Mouse (Mus musculus) lung, embryonic 15.5 days (tissue): ENCODE results near the gene Tradd. TPM values are rescaled to one million over a fixed set of nuclear protein-coding genes. Genes with fewer than 3 reads are reported as not detected.
"Not testable (repeated sequence)": the region's sequence is repeated elsewhere in the genome, so short reads cannot be mapped to it uniquely, and the experiment has no call there.

ENCODE experiments used
- ATAC-seq: fragments of 200-750 bp; cut with Nextera tagmentation; 2 replicates; pipeline ENCODE4 v1.8.0; 2017; ENCODE audit warnings: moderate number of reproducible peaks, borderline replicate concordance; ENCODE audit not compliant: low FRiP score, low TSS enrichment; ENCODE audit errors: extremely low read depth
- H3K27ac ChIP-seq: fragments of 300-500 bp; sonication (generic); 2 replicates; pipeline ENCODE4 v1.5.1; 2015; ENCODE audit warnings: moderate library complexity, mild to moderate bottlenecking, inconsistent platforms
- H3K27me3 ChIP-seq: fragments of 300-500 bp; sonication (generic); 2 replicates; pipeline ENCODE4 v1.6.1; 2015; ENCODE audit warnings: inconsistent platforms
- H3K36me3 ChIP-seq: fragments of 300-500 bp; sonication (generic); 2 replicates; pipeline ENCODE4 v1.6.1; 2015; ENCODE audit warnings: inconsistent platforms
- H3K4me1 ChIP-seq: fragments of 300-500 bp; sonication (generic); 2 replicates; pipeline ENCODE4 v1.6.1; 2015; ENCODE audit warnings: inconsistent platforms
- H3K4me2 ChIP-seq: fragments of 300-500 bp; sonication (generic); 2 replicates; pipeline ENCODE4 v1.6.1; 2015; ENCODE audit warnings: inconsistent platforms, mild to moderate bottlenecking, moderate library complexity
- H3K4me3 ChIP-seq: fragments of 300-500 bp; sonication (generic); 2 replicates; pipeline ENCODE4 v1.5.1; 2015; ENCODE audit warnings: mild to moderate bottlenecking, inconsistent platforms
- H3K9ac ChIP-seq: fragments of 300-500 bp; sonication (generic); 2 replicates; pipeline ENCODE4 v1.6.1; 2015; ENCODE audit warnings: inconsistent platforms
- H3K9me3 ChIP-seq: fragments of 300-500 bp; sonication (generic); 2 replicates; pipeline ENCODE4 v1.6.1; 2016; ENCODE audit warnings: inconsistent platforms
- WGBS: fragments of 180-500 bp; shearing (Covaris S2); methylation state at CpG from one replicate; pipeline ENCODE4 v1.1.7; 2015; 5-methylcytosine and 5-hydroxymethylcytosine counted together
- polyA plus RNA-seq: library from polyadenylated mRNA; unstranded; fragments of >200 nt; fragmentation: Nextera tagmentation; extraction: Ambion mirVana; gene quantifications from 2 replicates; pipeline ENCODE4 v1.2.1, GENCODE M21; 2015

Tradd gene
- polyA plus RNA-seq, 1 experiment from 2014 or later: 33.6 TPM

DNA sequence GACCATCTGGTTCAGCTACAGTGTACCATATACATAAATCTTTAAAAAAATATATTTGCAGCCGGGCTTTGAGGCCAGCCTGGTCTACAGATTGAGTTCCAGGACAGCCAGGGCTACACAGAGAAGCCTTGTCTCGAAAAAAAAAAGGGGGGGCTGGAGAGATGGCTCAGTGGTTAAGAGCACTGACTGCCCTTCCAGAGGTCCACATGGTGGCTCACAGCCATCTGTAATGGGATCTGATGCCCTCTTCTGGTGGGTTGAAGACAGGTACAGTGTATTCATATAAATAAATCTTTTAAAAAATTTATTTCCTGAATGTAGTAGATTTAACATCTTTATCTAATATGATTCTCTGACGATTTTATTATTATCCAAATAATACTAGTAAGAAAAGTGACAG is 27.4 kb upstream of the Tradd start:
- H3K4me2 ChIP-seq, H3K27ac ChIP-seq, ATAC-seq, H3K4me3 ChIP-seq, H3K36me3 ChIP-seq, H3K9me3 ChIP-seq, H3K9ac ChIP-seq: not testable (repeated sequence)
- Histone ChIP-seq H3K27me3 (peaks cover 12% of the 10 kb centered on the region), H3K4me1 (peaks cover 39% of the 10 kb centered on the region)
- 58% methylated on average over 3 of the region's 3 CpGs for WGBS

GRCm38 (mm10) chr8:105291364-105291763 is 27.0 kb upstream of the Tradd start:
- H3K9ac ChIP-seq, H3K4me2 ChIP-seq, H3K36me3 ChIP-seq, H3K27ac ChIP-seq, H3K4me3 ChIP-seq, ATAC-seq, H3K9me3 ChIP-seq: not testable (repeated sequence)
- Histone ChIP-seq H3K4me1 (peaks cover 34% of the 10 kb centered on the region), H3K27me3 (peaks cover 12% of the 10 kb centered on the region)
- 80% methylated on average over 8 of the region's 8 CpGs for WGBS

DNA sequence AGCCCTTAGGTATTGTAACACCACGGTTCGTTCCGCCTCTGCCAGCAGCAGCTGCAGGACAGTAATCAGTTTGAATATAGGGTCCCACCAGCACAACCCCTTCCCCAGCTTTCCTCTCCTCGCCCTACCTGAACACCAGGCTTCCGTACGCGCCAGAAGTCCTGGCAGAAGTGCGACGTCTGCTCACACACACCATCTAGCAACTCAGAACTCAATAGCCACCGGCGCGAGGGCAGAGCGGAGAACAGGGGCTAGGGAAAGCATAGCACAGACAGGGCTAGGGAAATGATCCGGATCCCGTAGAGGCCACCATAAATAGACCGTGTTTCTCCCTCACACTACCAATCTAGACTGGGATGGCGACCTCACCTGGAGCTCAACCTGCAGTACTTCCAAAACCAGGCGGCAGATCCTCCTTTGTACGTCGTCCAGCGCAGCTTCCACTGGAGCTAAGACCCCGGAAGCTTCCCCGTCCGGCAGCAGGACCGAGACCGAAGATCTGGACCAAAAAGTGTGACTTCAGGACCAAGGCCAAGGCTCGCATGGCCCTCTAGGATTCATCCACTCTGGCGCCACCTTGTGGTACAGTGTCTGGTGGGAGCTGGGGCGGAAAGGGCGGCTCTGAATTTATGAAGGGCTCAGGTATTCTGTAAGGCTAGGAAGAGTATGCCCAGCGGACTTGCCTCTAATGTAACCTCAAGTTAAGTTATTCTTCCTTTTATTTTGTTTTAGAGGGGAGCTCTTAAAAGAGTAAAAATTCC is 26.3 kb upstream of the Tradd start:
- H3K27ac ChIP-seq: no peak overlapping the region
- H3K4me3 ChIP-seq: peak overlapping the region; percentile 56
- 7% methylated on average over 31 of the region's 31 CpGs for WGBS
- peaks cover 32% of the 10 kb centered on the region for H3K4me1 ChIP-seq
- H3K27me3 ChIP-seq: peaks cover 12% of the 10 kb centered on the region
- no peaks in the 10 kb centered on the region for H3K9me3 ChIP-seq
- ATAC-seq: no peak
- H3K36me3 ChIP-seq: no peaks in the 10 kb centered on the region
- peak overlapping the region; percentile 88 for H3K4me2 ChIP-seq
- H3K9ac ChIP-seq: no peak overlapping the region

- Histone ChIP-seq H3K27ac (peak within 1 kb of the TSS; percentile 65), H3K9ac (peak within 1 kb of the TSS; percentile 50), H3K27me3 (peaks cover 12% of the 10 kb centered on the region), H3K4me2 (peak within 1 kb of the TSS; percentile 88), H3K4me3 (peak within 1 kb of the TSS; percentile 56), H3K9me3 (no peaks in the 10 kb centered on the region), H3K4me1 (peaks cover 34% of the 10 kb centered on the region), H3K36me3 (no peaks in the 10 kb centered on the region)
- WGBS: 3% methylated on average over 43 of the region's 43 CpGs
- peak; percentile 31 for ATAC-seq
These were observed 25.5 kb upstream of the Tradd start, which contains the start of gene 4931428F04Rik for GRCm38 (mm10) chr8:105289805-105290460. Gene 4931428F04Rik (minus strand): TSS chr8:105289864.

DNA sequence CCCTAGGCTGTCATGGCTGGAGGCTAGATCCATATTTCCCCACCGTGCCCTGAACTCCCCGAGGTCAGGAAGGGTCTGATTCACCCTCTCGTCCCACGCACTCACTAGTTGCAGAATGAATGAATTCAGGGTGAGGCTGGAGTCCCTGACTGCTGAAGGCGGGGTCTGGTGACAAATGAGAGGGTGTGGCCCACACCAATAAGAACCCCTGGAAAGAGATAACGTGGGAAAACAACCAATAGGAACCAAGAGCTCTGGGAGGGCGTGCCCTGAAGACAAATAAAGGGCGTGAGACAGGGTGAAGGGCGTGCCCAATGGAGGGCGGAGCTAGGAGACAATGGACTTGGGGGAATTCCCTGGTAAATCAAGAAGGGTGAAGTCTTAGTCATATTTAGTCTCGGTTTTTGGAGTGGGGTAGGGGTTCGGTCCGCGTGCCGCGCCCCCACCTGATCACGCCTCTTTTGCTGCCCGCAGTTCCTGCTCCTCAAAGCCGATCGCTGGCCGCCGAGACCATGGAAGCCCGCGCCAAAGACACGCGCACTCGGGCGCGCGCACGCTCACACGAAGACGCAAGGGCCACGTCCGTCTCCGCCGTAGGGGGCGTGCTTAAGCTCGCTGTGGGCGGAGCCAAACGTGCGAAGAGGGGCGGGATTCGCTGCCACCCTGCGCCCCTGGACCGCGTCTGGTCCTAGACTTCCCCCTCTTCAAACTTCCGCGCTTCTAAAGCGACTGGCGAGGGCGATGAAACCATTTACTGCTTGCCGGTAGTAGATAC is 24.7 kb upstream of the Tradd start:
- Histone ChIP-seq H3K4me2 (peak overlapping the region; percentile 88), H3K4me3 (peak overlapping the region; percentile 56), H3K27ac (peak overlapping the region; percentile 65), H3K4me1 (peaks cover 34% of the 10 kb centered on the region), H3K9me3 (no peaks in the 10 kb centered on the region), H3K9ac (peak overlapping the region; percentile 50), H3K27me3 (peaks cover 12% of the 10 kb centered on the region), H3K36me3 (no peaks in the 10 kb centered on the region)
- under 1% methylated on average over 53 of the region's 53 CpGs for WGBS
- ATAC-seq: peak; percentile 91

DNA sequence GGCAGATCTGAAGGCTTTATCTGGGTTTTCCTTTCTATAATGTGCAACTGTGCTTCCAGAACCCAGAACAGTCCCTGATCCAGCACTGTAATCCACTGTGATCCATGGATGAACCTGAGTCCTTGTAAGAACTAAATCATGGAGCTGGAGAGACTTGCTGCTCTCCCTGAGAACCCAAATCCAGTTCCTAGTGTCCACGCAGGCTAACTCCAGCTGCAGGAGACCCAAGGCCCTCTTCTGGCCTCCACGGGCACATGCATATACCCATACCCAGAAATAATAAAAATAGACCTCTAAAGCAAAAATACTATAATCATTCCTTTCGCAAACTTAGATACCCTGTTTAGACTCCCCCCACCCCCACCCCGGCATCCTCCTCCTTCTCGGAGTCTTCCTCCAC is 23.8 kb upstream of the Tradd start:
- Histone ChIP-seq H3K36me3 (no peaks in the 10 kb centered on the region), H3K9me3 (no peaks in the 10 kb centered on the region), H3K4me3 (peak overlapping the region; percentile 56; the same call in 1 of the 2 replicates), H3K9ac (no peak overlapping the region), H3K27me3 (peaks cover 12% of the 10 kb centered on the region), H3K27ac (no peak overlapping the region), H3K4me1 (peaks cover 33% of the 10 kb centered on the region), H3K4me2 (peak overlapping the region; percentile 88)
- 86% methylated on average over 5 of the region's 5 CpGs for WGBS
- no peak for ATAC-seq

- Histone ChIP-seq H3K9me3 (no peaks in the 10 kb centered on the region), H3K36me3 (no peaks in the 10 kb centered on the region), H3K27me3 (peaks cover 12% of the 10 kb centered on the region), H3K4me3 (no peak overlapping the region), H3K27ac (no peak overlapping the region), H3K4me2 (no peak overlapping the region), H3K9ac (no peak overlapping the region), H3K4me1 (peaks cover 43% of the 10 kb centered on the region)
- ATAC-seq: no peak
- 81% methylated on average over 4 of the region's 4 CpGs for WGBS
These were observed 22.5 kb upstream of the Tradd start for GRCm38 (mm10) chr8:105286907-105287306.

GRCm38 (mm10) chr8:105285514-105285913 is 21.1 kb upstream of the Tradd start:
- Histone ChIP-seq H3K36me3 (0 out of 2 replicates have a peak, but pooled peaks cover 4% of the 10 kb centered on the region), H3K4me1 (peaks cover 44% of the 10 kb centered on the region), H3K27ac (no peak overlapping the region), H3K9me3 (no peaks in the 10 kb centered on the region), H3K4me3 (no peak overlapping the region), H3K27me3 (peaks cover 10% of the 10 kb centered on the region), H3K4me2 (no peak overlapping the region), H3K9ac (no peak overlapping the region)
- no peak for ATAC-seq
- 40% methylated on average over 12 of the region's 12 CpGs for WGBS

GRCm38 (mm10) chr8:105283074-105283473 is 18.7 kb upstream of the Tradd start:
- Histone ChIP-seq H3K9ac (no peak overlapping the region), H3K27me3 (peaks cover 25% of the 10 kb centered on the region), H3K4me1 (peaks cover 32% of the 10 kb centered on the region), H3K4me2 (no peak overlapping the region), H3K27ac (no peak overlapping the region), H3K4me3 (no peak overlapping the region), H3K36me3 (0 out of 2 replicates have a peak, but pooled peaks cover 4% of the 10 kb centered on the region), H3K9me3 (no peaks in the 10 kb centered on the region)
- 43% methylated on average over 23 of the region's 23 CpGs for WGBS
- peak; percentile 53 for ATAC-seq

GRCm38 (mm10) chr8:105282239-105282638 is 17.8 kb upstream of the Tradd start:
- H3K9ac ChIP-seq: no peak overlapping the region
- H3K4me2 ChIP-seq: no peak overlapping the region
- WGBS: 67% methylated on average over 4 of the region's 4 CpGs
- 0 out of 2 replicates have a peak, but pooled peaks cover 4% of the 10 kb centered on the region for H3K36me3 ChIP-seq
- peaks cover 33% of the 10 kb centered on the region for H3K27me3 ChIP-seq
- no peaks in the 10 kb centered on the region for H3K9me3 ChIP-seq
- H3K27ac ChIP-seq: no peak overlapping the region
- H3K4me1 ChIP-seq: peaks cover 29% of the 10 kb centered on the region
- no peak for ATAC-seq
- no peak overlapping the region for H3K4me3 ChIP-seq

- 55% methylated on average over 12 of the region's 12 CpGs for WGBS
- H3K4me1 ChIP-seq: peaks cover 29% of the 10 kb centered on the region
- H3K4me2 ChIP-seq: no peak overlapping the region
- no peaks in the 10 kb centered on the region for H3K9me3 ChIP-seq
- no peak for ATAC-seq
- H3K27ac ChIP-seq: peak overlapping the region; percentile 10; the same call in 1 of the 2 replicates
- peaks cover 38% of the 10 kb centered on the region for H3K27me3 ChIP-seq
- H3K36me3 ChIP-seq: 0 out of 2 replicates have a peak, but pooled peaks cover 4% of the 10 kb centered on the region
- no peak overlapping the region for H3K4me3 ChIP-seq
- no peak overlapping the region for H3K9ac ChIP-seq
These were observed 17.4 kb upstream of the Tradd start for GRCm38 (mm10) chr8:105281821-105282220.
